Mouse (Mus musculus): ENCODE data around the gene Bbs7. TPM values are rescaled to one million over a fixed set of nuclear protein-coding genes. Genes with fewer than 3 reads are reported as not detected.
"Not testable (repeated sequence)": the region's sequence is repeated elsewhere in the genome, so short reads cannot be mapped to it uniquely, and the experiment has no call there.

The Bbs7 gene
- polyA plus RNA-seq (2015; fragmentation: Nextera tagmentation; extraction: Ambion mirVana), result 21.3 and 21.8 TPM in 2 replicates

- Histone ChIP-seq H3K4me3 (replicated peaks; ENCODE audit: low read length) (peak within 1 kb of the TSS; percentile 81), H3K4me1 (replicated peaks; ENCODE audit: control insufficient read depth, insufficient read depth, low read length) (peaks cover 8% of the 10 kb centered on the region), H3K4me2 (ENCODE audit: low read length) (peak within 1 kb of the TSS; percentile 75), H3K27ac (ENCODE audit: low read length) (peak within 1 kb of the TSS; percentile 81), H3K9me3 (ENCODE audit: control insufficient read depth, low read length) (no peaks in the 10 kb centered on the region), H3K36me3 (ENCODE audit: control insufficient read depth, insufficient read depth) (no peaks in the 10 kb centered on the region), H3K27me3 (replicated peaks; ENCODE audit: control insufficient read depth, insufficient read depth, low read length) (no peaks in the 10 kb centered on the region), H3K9ac (replicated peaks; ENCODE audit: low read depth, low read length) (peak within 1 kb of the TSS; percentile 91)
- 4% methylated on average over 38 of the region's 38 CpGs for WGBS
- peak; percentile 100 for ATAC-seq
These were observed at the start of gene Bbs7 for GRCm38 (mm10) chr3:36613202-36613907. Gene Bbs7 (minus strand): TSS chr3:36613477.

- not testable (repeated sequence) for H3K36me3 ChIP-seq (ENCODE audit: control insufficient read depth, insufficient read depth); ATAC-seq
These were observed 31.9 kb upstream of the Bbs7 start for GRCm38 (mm10) chr3:36645245-36645559.

GRCm38 (mm10) chr3:36644554-36645244, 31.4 kb upstream of the Bbs7 start:
- H3K4me3 ChIP-seq (replicated peaks; ENCODE audit: low read length), result no peak overlapping the region
- no peak overlapping the region for H3K27ac ChIP-seq (ENCODE audit: low read length)
- WGBS, result 85% methylated on average over 3 of the region's 3 CpGs
- H3K9me3 ChIP-seq (ENCODE audit: control insufficient read depth, low read length), result no peaks in the 10 kb centered on the region
- no peak overlapping the region for H3K4me2 ChIP-seq (ENCODE audit: low read length)
- no peak for ATAC-seq
- no peaks in the 10 kb centered on the region for H3K27me3 ChIP-seq (replicated peaks; ENCODE audit: control insufficient read depth, insufficient read depth, low read length)
- H3K9ac ChIP-seq (replicated peaks; ENCODE audit: low read depth, low read length), result no peak overlapping the region
- H3K4me1 ChIP-seq (replicated peaks; ENCODE audit: control insufficient read depth, insufficient read depth, low read length), result no peaks in the 10 kb centered on the region
- H3K36me3 ChIP-seq (ENCODE audit: control insufficient read depth, insufficient read depth), result no peaks in the 10 kb centered on the region

More at GRCm38 (mm10) chr3:36645245-36645559, 31.9 kb upstream of the Bbs7 start:
- H3K4me1 ChIP-seq (replicated peaks; ENCODE audit: control insufficient read depth, insufficient read depth, low read length); H3K9me3 ChIP-seq (ENCODE audit: control insufficient read depth, low read length); H3K27ac ChIP-seq (ENCODE audit: low read length); H3K4me2 ChIP-seq (ENCODE audit: low read length); H3K4me3 ChIP-seq (replicated peaks; ENCODE audit: low read length); H3K27me3 ChIP-seq (replicated peaks; ENCODE audit: control insufficient read depth, insufficient read depth, low read length); H3K9ac ChIP-seq (replicated peaks; ENCODE audit: low read depth, low read length): not testable (repeated sequence)

DNA sequence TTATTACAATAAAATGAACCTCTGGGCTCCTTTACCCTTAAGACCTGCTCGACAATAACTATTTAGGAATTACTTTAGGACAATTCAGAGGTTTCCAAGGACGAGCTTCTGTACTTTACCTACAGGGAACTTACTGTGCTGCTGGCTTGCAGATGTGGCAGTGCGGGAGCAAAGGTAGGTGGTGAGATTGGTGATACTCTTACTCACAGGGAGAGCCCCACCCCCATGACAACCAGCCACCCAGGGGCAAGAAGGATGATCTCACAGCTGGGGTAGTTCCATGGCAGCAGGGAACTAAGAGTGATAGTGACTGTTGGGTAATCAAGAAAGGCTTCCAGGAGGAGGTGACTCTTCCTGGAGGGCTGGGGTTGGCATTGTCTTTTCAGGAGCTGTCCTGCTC, 30.1 kb upstream of the Bbs7 start:
- H3K4me2 ChIP-seq (ENCODE audit: low read length), result no peak overlapping the region
- no peaks in the 10 kb centered on the region for H3K27me3 ChIP-seq (replicated peaks; ENCODE audit: control insufficient read depth, insufficient read depth, low read length)
- WGBS, result 79% methylated on average over 3 of the region's 3 CpGs
- no peak overlapping the region for H3K9ac ChIP-seq (replicated peaks; ENCODE audit: low read depth, low read length)
- H3K9me3 ChIP-seq (ENCODE audit: control insufficient read depth, low read length), result no peaks in the 10 kb centered on the region
- H3K4me3 ChIP-seq (replicated peaks; ENCODE audit: low read length), result no peak overlapping the region
- H3K4me1 ChIP-seq (replicated peaks; ENCODE audit: control insufficient read depth, insufficient read depth, low read length), result no peaks in the 10 kb centered on the region
- ATAC-seq, result no peak
- no peak overlapping the region for H3K27ac ChIP-seq (ENCODE audit: low read length)
- no peaks in the 10 kb centered on the region for H3K36me3 ChIP-seq (ENCODE audit: control insufficient read depth, insufficient read depth)

DNA sequence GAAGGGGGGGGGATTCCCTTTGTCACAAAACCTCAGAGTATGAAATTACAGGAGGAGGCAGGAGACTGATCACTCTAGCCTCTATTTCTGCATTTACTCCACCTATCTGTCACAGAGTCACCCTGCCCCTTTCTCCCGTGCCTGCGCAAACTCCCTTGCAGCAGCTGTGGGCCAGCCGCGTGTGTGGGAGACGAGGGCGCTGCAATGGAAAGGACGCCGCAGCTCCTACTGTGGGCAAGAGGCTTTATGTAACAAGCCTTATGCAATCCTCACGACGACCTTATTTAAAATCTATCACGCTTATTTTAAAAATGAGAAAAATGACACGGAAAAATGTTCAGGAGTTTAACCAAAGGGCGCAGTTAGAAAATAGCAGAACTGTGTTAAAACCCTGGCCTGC, 29.5 kb upstream of the Bbs7 start:
- no peaks in the 10 kb centered on the region for H3K27me3 ChIP-seq (replicated peaks; ENCODE audit: control insufficient read depth, insufficient read depth, low read length)
- no peak overlapping the region for H3K27ac ChIP-seq (ENCODE audit: low read length)
- H3K36me3 ChIP-seq (ENCODE audit: control insufficient read depth, insufficient read depth), result no peaks in the 10 kb centered on the region
- ATAC-seq, result no peak
- no peaks in the 10 kb centered on the region for H3K4me1 ChIP-seq (replicated peaks; ENCODE audit: control insufficient read depth, insufficient read depth, low read length)
- H3K4me2 ChIP-seq (ENCODE audit: low read length), result no peak overlapping the region
- no peak overlapping the region for H3K4me3 ChIP-seq (replicated peaks; ENCODE audit: low read length)
- no peak overlapping the region for H3K9ac ChIP-seq (replicated peaks; ENCODE audit: low read depth, low read length)
- WGBS, result 73% methylated on average over 13 of the region's 13 CpGs
- no peaks in the 10 kb centered on the region for H3K9me3 ChIP-seq (ENCODE audit: control insufficient read depth, low read length)

GRCm38 (mm10) chr3:36640787-36641186, 27.5 kb upstream of the Bbs7 start:
- H3K4me2 ChIP-seq (ENCODE audit: low read length), result no peak overlapping the region
- WGBS, result 77% methylated on average over 2 of the region's 2 CpGs
- no peaks in the 10 kb centered on the region for H3K4me1 ChIP-seq (replicated peaks; ENCODE audit: control insufficient read depth, insufficient read depth, low read length)
- H3K36me3 ChIP-seq (ENCODE audit: control insufficient read depth, insufficient read depth), result no peaks in the 10 kb centered on the region
- no peaks in the 10 kb centered on the region for H3K27me3 ChIP-seq (replicated peaks; ENCODE audit: control insufficient read depth, insufficient read depth, low read length)
- no peak overlapping the region for H3K9ac ChIP-seq (replicated peaks; ENCODE audit: low read depth, low read length)
- no peak overlapping the region for H3K4me3 ChIP-seq (replicated peaks; ENCODE audit: low read length)
- H3K27ac ChIP-seq (ENCODE audit: low read length), result no peak overlapping the region
- H3K9me3 ChIP-seq (ENCODE audit: control insufficient read depth, low read length), result no peaks in the 10 kb centered on the region
- no peak for ATAC-seq

DNA sequence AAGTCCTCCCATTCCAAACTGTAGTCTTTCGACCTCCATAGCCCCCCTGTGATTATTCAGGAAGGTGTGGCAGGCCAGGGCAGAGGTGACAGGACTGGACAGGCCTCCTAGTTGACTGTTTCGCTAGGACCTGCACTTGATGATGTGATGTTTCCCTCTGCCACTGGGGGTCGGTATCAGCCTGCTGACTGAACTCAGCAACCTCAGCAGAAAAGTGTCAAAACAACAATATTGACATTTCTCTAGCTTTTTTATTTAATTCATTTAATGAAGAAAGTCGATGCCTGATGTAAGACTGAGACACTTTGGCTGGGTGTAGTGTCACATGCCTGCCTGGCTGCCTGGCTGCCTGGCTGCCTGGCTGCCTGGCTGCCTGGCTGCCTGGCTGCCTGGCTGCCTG, 22.2 kb upstream of the Bbs7 start:
- Histone ChIP-seq H3K27ac (ENCODE audit: low read length) (no peak overlapping the region), H3K36me3 (ENCODE audit: control insufficient read depth, insufficient read depth) (no peaks in the 10 kb centered on the region), H3K9ac (replicated peaks; ENCODE audit: low read depth, low read length) (no peak overlapping the region), H3K4me1 (replicated peaks; ENCODE audit: control insufficient read depth, insufficient read depth, low read length) (no peaks in the 10 kb centered on the region), H3K4me2 (ENCODE audit: low read length) (no peak overlapping the region), H3K4me3 (replicated peaks; ENCODE audit: low read length) (no peak overlapping the region), H3K9me3 (ENCODE audit: control insufficient read depth, low read length) (no peaks in the 10 kb centered on the region), H3K27me3 (replicated peaks; ENCODE audit: control insufficient read depth, insufficient read depth, low read length) (no peaks in the 10 kb centered on the region)
- WGBS, result 12% methylated on average over 4 of the region's 4 CpGs
- peak; percentile 82 for ATAC-seq

DNA sequence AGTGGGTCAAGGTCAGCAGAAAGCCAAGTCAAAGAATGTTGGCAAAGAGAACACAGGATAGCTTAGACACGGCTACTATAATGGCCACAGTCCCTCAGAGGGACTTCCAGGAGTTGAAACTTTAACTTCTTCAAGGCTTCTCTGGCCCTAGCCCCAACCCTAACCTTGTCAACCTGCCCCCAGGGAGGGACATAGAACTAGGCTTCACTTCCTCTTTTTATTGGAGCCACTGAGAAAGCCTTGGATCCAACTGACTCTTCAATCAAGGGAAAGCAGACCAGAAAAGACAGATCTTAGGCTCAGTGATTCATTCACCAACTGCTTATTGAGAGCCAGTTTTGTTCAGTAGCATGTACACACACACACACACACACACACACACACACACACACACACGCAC, 13.5 kb upstream of the Bbs7 start:
- ATAC-seq, result no peak
- Histone ChIP-seq H3K9me3 (ENCODE audit: control insufficient read depth, low read length) (no peaks in the 10 kb centered on the region), H3K27ac (ENCODE audit: low read length) (no peak overlapping the region), H3K4me2 (ENCODE audit: low read length) (no peak overlapping the region), H3K9ac (replicated peaks; ENCODE audit: low read depth, low read length) (no peak overlapping the region), H3K4me1 (replicated peaks; ENCODE audit: control insufficient read depth, insufficient read depth, low read length) (no peaks in the 10 kb centered on the region), H3K27me3 (replicated peaks; ENCODE audit: control insufficient read depth, insufficient read depth, low read length) (no peaks in the 10 kb centered on the region), H3K4me3 (replicated peaks; ENCODE audit: low read length) (no peak overlapping the region), H3K36me3 (ENCODE audit: control insufficient read depth, insufficient read depth) (no peaks in the 10 kb centered on the region)
- 82% methylated on average over 2 of the region's 2 CpGs for WGBS

GRCm38 (mm10) chr3:36618181-36618580, 4.9 kb upstream of the Bbs7 start:
- no peak for ATAC-seq
- H3K9me3 ChIP-seq (ENCODE audit: control insufficient read depth, low read length), result no peaks in the 10 kb centered on the region
- H3K27ac ChIP-seq (ENCODE audit: low read length), result no peak overlapping the region
- no peaks in the 10 kb centered on the region for H3K27me3 ChIP-seq (replicated peaks; ENCODE audit: control insufficient read depth, insufficient read depth, low read length)
- no peak overlapping the region for H3K4me2 ChIP-seq (ENCODE audit: low read length)
- no peak overlapping the region for H3K4me3 ChIP-seq (replicated peaks; ENCODE audit: low read length)
- H3K9ac ChIP-seq (replicated peaks; ENCODE audit: low read depth, low read length), result no peak overlapping the region
- 83% methylated on average over 7 of the region's 7 CpGs for WGBS
- peaks cover 3% of the 10 kb centered on the region for H3K4me1 ChIP-seq (replicated peaks; ENCODE audit: control insufficient read depth, insufficient read depth, low read length)
- H3K36me3 ChIP-seq (ENCODE audit: control insufficient read depth, insufficient read depth), result no peaks in the 10 kb centered on the region
